Mouse (Mus musculus) heart, embryonic 13.5 days (tissue): ENCODE measurements around the gene Fcer1g. TPM values are rescaled to one million over a fixed set of nuclear protein-coding genes. Genes with fewer than 3 reads are reported as not detected.

Experiments
- ATAC-seq: fragments of 200-750 bp; cut with Nextera tagmentation; 2 replicates; pipeline ENCODE4 v1.8.0; 2017; ENCODE audit warnings: moderate TSS enrichment; ENCODE audit not compliant: insufficient number of reproducible peaks, low FRiP score, low TSS enrichment; ENCODE audit errors: extremely low read depth
- H3K27ac ChIP-seq: fragments of 300-500 bp; sonication (generic); replicated peaks from 2 replicates; pipeline ENCODE4 v1.5.1; 2015; ENCODE audit warnings: moderate library complexity, mild to moderate bottlenecking, inconsistent platforms
- H3K27me3 ChIP-seq: fragments of 300-500 bp; sonication (generic); replicated peaks from 2 replicates; pipeline ENCODE4 v1.6.1; 2015; ENCODE audit warnings: mild to moderate bottlenecking, inconsistent platforms
- H3K36me3 ChIP-seq: fragments of 300-500 bp; sonication (generic); 2 replicates; pipeline ENCODE4 v1.6.1; 2015; ENCODE audit warnings: mild to moderate bottlenecking, inconsistent platforms
- H3K4me1 ChIP-seq: fragments of 300-500 bp; sonication (generic); 2 replicates; pipeline ENCODE4 v1.6.1; 2015; ENCODE audit warnings: inconsistent platforms
- H3K4me2 ChIP-seq: fragments of 300-500 bp; sonication (generic); 2 replicates; pipeline ENCODE4 v1.6.1; 2015; ENCODE audit warnings: inconsistent platforms, mild to moderate bottlenecking, moderate library complexity
- H3K4me3 ChIP-seq: fragments of 300-500 bp; sonication (generic); 2 replicates; pipeline ENCODE4 v1.5.1; 2015; ENCODE audit warnings: moderate library complexity, mild to moderate bottlenecking, inconsistent platforms
- H3K9ac ChIP-seq: fragments of 300-500 bp; sonication (generic); 2 replicates; pipeline ENCODE4 v1.6.1; 2015; ENCODE audit warnings: inconsistent platforms, mild to moderate bottlenecking, moderate library complexity
- H3K9me3 ChIP-seq: fragments of 300-500 bp; sonication (generic); 2 replicates; pipeline ENCODE4 v1.6.1; 2016; ENCODE audit warnings: inconsistent platforms
- WGBS: fragments of 180-500 bp; shearing (Covaris S2); methylation state at CpG from one replicate; pipeline ENCODE4 v1.1.7; 2015; ENCODE audit warnings: mixed read lengths; 5-methylcytosine and 5-hydroxymethylcytosine counted together
- polyA plus RNA-seq: library from polyadenylated mRNA; unstranded; fragments of >200 nt; fragmentation: Nextera tagmentation; extraction: Ambion mirVana; gene quantifications from 2 replicates; pipeline ENCODE4 v1.2.1, GENCODE M21; 2015

Gene Fcer1g
- polyA plus RNA-seq, 1 experiment from 2014 or later: 33.1 TPM

DNA sequence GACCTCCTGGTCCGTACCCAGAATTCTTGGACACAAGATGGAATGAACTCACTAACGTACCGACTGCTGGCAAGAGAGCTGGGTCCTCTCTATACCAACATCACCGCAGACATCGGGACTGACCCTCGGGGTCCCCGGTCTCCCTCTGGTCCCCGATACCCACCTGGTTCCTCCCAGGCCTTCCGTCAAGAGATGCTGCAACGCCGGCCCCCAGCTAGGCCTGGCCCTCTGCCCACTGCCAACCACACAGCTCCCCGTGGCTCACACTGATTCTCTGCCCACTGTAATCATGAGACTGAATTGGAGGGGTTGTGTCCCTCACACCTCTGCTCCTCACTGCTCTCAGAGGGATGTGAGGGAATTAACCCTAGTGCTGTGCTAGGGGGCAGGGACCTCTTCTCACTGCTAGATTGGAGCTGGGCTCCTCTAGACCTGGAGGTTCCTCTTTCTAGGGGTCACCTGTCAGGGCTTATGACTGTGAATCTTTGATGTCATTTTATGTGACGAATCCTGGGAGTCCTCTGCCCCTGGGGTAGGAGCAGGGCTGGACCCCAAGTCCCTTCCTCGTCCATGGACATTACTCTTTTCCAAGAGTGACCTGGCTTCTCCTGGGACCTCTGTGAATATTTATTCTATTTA, 42.1 kb upstream of the Fcer1g start:
- Histone ChIP-seq H3K4me1 (peaks cover 25% of the 10 kb centered on the region), H3K27me3 (no peaks in the 10 kb centered on the region), H3K4me3 (no peak overlapping the region), H3K27ac (no peak overlapping the region), H3K9ac (no peak overlapping the region), H3K4me2 (no peak overlapping the region), H3K36me3 (peaks cover 79% of the 10 kb centered on the region), H3K9me3 (no peaks in the 10 kb centered on the region)
- ATAC-seq: no peak
- WGBS: 90% methylated on average over 14 of the region's 14 CpGs

GRCm38 (mm10) chr1:171275144-171275734, 41.1 kb upstream of the Fcer1g start:
- 87% methylated on average over 11 of the region's 11 CpGs for WGBS
- no peak overlapping the region for H3K9ac ChIP-seq

GRCm38 (mm10) chr1:171274171-171274570, 40.0 kb upstream of the Fcer1g start:
- Histone ChIP-seq H3K4me1 (peaks cover 22% of the 10 kb centered on the region), H3K4me3 (no peak overlapping the region), H3K9ac (no peak overlapping the region), H3K9me3 (no peaks in the 10 kb centered on the region), H3K27me3 (no peaks in the 10 kb centered on the region), H3K27ac (no peak overlapping the region), H3K36me3 (peaks cover 76% of the 10 kb centered on the region), H3K4me2 (no peak overlapping the region)
- ATAC-seq: no peak
- 88% methylated on average over 12 of the region's 12 CpGs for WGBS

More at GRCm38 (mm10) chr1:171275144-171275734, 41.1 kb upstream of the Fcer1g start:
- Histone ChIP-seq H3K9me3 (no peaks in the 10 kb centered on the region), H3K4me1 (peaks cover 27% of the 10 kb centered on the region), H3K4me2 (no peak overlapping the region), H3K27ac (no peak overlapping the region), H3K4me3 (no peak overlapping the region), H3K36me3 (peaks cover 79% of the 10 kb centered on the region), H3K27me3 (no peaks in the 10 kb centered on the region)
- ATAC-seq: no peak

- no peak overlapping the region for H3K27ac ChIP-seq
- peak overlapping the region; percentile 89 for H3K4me3 ChIP-seq
- H3K4me2 ChIP-seq: peak overlapping the region; percentile 92
- WGBS: 80% methylated on average over 3 of the region's 3 CpGs
- H3K4me1 ChIP-seq: peaks cover 21% of the 10 kb centered on the region
- H3K9ac ChIP-seq: 0 out of 2 replicates have a peak overlapping the region, but pooled peaks have one; percentile 20
- H3K27me3 ChIP-seq: no peaks in the 10 kb centered on the region
- H3K9me3 ChIP-seq: no peaks in the 10 kb centered on the region
- H3K36me3 ChIP-seq: peaks cover 55% of the 10 kb centered on the region
- no peak for ATAC-seq
Observed at GRCm38 (mm10) chr1:171272086-171272485, 37.9 kb upstream of the Fcer1g start.

DNA sequence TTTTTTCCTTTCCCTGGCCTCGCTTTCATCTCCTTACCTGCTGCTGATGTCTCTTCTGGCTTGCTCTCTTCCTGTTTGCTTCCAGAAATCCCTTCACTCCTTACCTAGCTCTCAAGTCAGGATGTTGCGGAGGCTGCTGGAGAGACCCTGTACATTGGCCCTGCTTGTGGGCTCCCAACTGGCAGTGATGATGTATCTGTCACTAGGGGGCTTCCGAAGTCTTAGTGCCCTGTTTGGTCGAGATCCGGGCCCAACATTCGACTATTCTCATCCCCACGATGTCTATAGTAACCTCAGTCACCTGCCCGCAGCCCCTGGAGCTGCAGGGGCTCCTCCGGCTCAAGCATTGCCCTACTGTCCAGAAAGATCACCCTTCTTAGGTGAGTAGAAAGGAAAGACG, 37.5 kb upstream of the Fcer1g start:
- ATAC-seq: no peak
- Histone ChIP-seq H3K36me3 (peaks cover 50% of the 10 kb centered on the region), H3K9me3 (no peaks in the 10 kb centered on the region), H3K4me1 (peaks cover 21% of the 10 kb centered on the region), H3K4me3 (peak overlapping the region; percentile 89), H3K9ac (0 out of 2 replicates have a peak overlapping the region, but pooled peaks have one; percentile 42), H3K27me3 (no peaks in the 10 kb centered on the region), H3K4me2 (peak overlapping the region; percentile 92), H3K27ac (no peak overlapping the region)
- 66% methylated on average over 10 of the region's 10 CpGs for WGBS

GRCm38 (mm10) chr1:171271196-171271595, 37.0 kb upstream of the Fcer1g start:
- Histone ChIP-seq H3K27me3 (no peaks in the 10 kb centered on the region), H3K36me3 (peaks cover 46% of the 10 kb centered on the region), H3K4me3 (peak overlapping the region; percentile 89), H3K27ac (peak overlapping the region; percentile 72; the same call in 1 of the 2 replicates), H3K9me3 (no peaks in the 10 kb centered on the region), H3K4me1 (peaks cover 21% of the 10 kb centered on the region), H3K4me2 (peak overlapping the region; percentile 92), H3K9ac (peak overlapping the region; percentile 92)
- ATAC-seq: no peak
- 31% methylated on average over 9 of the region's 9 CpGs for WGBS

- peak overlapping the region; percentile 92 for H3K9ac ChIP-seq
- no peaks in the 10 kb centered on the region for H3K9me3 ChIP-seq
- peak overlapping the region; percentile 92 for H3K4me2 ChIP-seq
- H3K27ac ChIP-seq: peak overlapping the region; percentile 72
- WGBS: under 1% methylated on average over 19 of the region's 19 CpGs
- peaks cover 21% of the 10 kb centered on the region for H3K4me1 ChIP-seq
- H3K27me3 ChIP-seq: no peaks in the 10 kb centered on the region
- H3K36me3 ChIP-seq: peaks cover 39% of the 10 kb centered on the region
- H3K4me3 ChIP-seq: peak overlapping the region; percentile 89
- ATAC-seq: peak; percentile 69
Observed at GRCm38 (mm10) chr1:171270573-171270900, 36.4 kb upstream of the Fcer1g start.

DNA sequence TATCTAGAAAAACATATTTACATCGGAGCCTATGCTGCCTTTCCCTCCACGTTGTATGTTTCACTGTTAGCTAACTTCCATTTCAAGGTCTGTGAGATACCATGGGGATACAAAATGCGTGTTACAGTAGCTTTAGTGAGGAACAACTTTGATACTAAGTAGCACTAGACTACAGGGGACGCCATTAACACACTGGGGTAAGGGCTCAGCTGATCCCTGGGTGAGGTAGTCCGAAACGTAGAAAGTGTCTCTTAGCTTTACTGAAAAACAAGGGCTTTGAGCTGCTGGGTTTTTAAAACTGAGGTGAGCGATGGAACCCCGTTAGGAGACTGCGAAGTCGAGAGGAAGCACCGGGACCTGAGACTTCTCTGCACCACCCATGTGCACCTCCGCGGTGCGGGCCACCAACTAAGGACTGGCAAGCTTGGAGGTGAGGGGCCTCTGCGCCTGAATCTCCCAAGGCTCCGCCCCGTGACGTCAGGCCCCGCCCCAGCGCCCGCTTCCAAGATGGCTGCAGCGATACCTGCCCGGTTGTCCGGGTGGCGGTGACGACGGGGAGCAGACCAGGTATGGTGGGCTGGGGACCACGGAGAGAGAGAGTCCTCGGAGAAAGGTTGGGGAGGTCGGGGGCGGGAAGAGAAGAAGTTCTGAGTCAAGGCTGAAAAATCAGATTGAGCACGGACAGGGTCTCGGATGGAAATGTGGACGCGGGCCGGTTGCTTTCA, 35.8 kb upstream of the Fcer1g start, which contains the start of gene B4galt3:
Gene B4galt3 (plus strand): TSS at position 481 of the 725 bp plus-strand sequence.
- Histone ChIP-seq H3K4me3 (peak within 1 kb of the TSS; percentile 89), H3K36me3 (peaks cover 34% of the 10 kb centered on the region), H3K9ac (peak within 1 kb of the TSS; percentile 92), H3K27me3 (no peaks in the 10 kb centered on the region), H3K9me3 (no peaks in the 10 kb centered on the region), H3K4me2 (peak within 1 kb of the TSS; percentile 92), H3K27ac (peak within 1 kb of the TSS; percentile 72), H3K4me1 (peaks cover 21% of the 10 kb centered on the region)
- 3% methylated on average over 36 of the region's 36 CpGs for WGBS
- ATAC-seq: peak; percentile 93

GRCm38 (mm10) chr1:171268341-171268740, 34.2 kb upstream of the Fcer1g start:
- H3K27ac ChIP-seq: no peak overlapping the region
- H3K4me3 ChIP-seq: no peak overlapping the region
- WGBS: 68% methylated on average over 1 of the region's 1 CpGs
- no peak overlapping the region for H3K4me2 ChIP-seq
- peaks cover 17% of the 10 kb centered on the region for H3K36me3 ChIP-seq
- H3K4me1 ChIP-seq: peaks cover 27% of the 10 kb centered on the region
- H3K9me3 ChIP-seq: no peaks in the 10 kb centered on the region
- H3K27me3 ChIP-seq: no peaks in the 10 kb centered on the region
- ATAC-seq: no peak
- no peak overlapping the region for H3K9ac ChIP-seq

- H3K4me2 ChIP-seq: no peak overlapping the region
- 42% methylated on average over 4 of the region's 4 CpGs for WGBS
- H3K27me3 ChIP-seq: no peaks in the 10 kb centered on the region
- H3K9ac ChIP-seq: no peak overlapping the region; the same call in 1 of the 2 replicates
- H3K27ac ChIP-seq: peak overlapping the region; percentile 17; the same call in 1 of the 2 replicates
- no peak for ATAC-seq
- no peaks in the 10 kb centered on the region for H3K9me3 ChIP-seq
- H3K4me1 ChIP-seq: peaks cover 27% of the 10 kb centered on the region
- no peak overlapping the region for H3K4me3 ChIP-seq
- H3K36me3 ChIP-seq: no peaks in the 10 kb centered on the region
Observed at GRCm38 (mm10) chr1:171265971-171266744, 32.0 kb upstream of the Fcer1g start.
